ENCODE assay signal across 19 mouse cellular contexts in genomic region chr2:5420621-5421196, GRCm38 (mm10).
DNase-seq lines count a peak whose midpoint lies in the region; ATAC-seq and TF ChIP-seq lines count a peak whose summit lies in the region.
"Had no signal": no experiment of that assay in that cellular context is flagged by ENCODE, and none has a peak within 500 bp of the region (broad histone marks: within the 10 kb centered on the region; RNA-seq: fewer than 3 reads in every experiment).

No protein-coding gene starts in this region.

- no peak overlapping the region for H3K27ac ChIP-seq in kidney, adult 2 months (ENCODE audit: insufficient read depth, low read depth, low read length)
- H3K27ac ChIP-seq in lung, postnatal 0 days (ENCODE audit: low read length): no peak overlapping the region
- no peak overlapping the region for H3K27ac ChIP-seq in embryonic facial prominence, embryonic 14.5 days (replicated peaks; ENCODE audit: low read depth, low read length)
- H3K27ac ChIP-seq: forebrain, embryonic 13.5 days; heart, embryonic 15.5 days; hindbrain, embryonic 10.5 days; kidney, embryonic 15.5 days; macrophage had no signal

- TF ChIP-seq POLR2A in kidney, adult 2 months (IDR thresholded peaks at IDR 0.05; ENCODE audit: low read depth, low read length): no peak

- peak; percentile 5 for DNase-seq in kidney, adult 2 months
- DNase-seq in kidney, postnatal 36 days: no peak
- DNase-seq in lung, postnatal 0 days (ENCODE audit: low spot score): peak; percentile 32
- DNase-seq in lung, postnatal 36 days: no peak
- peak; percentile 43 for DNase-seq in Muller cell, postnatal 12 days (ENCODE audit: inconsistent ontology term)
- peak; percentile 38 for DNase-seq in embryonic facial prominence, embryonic 14.5 days (ENCODE audit: low spot score)
- no peak for DNase-seq in ovary, postnatal 14 days (ENCODE audit: low spot score)
- DNase-seq: adrenal gland, postnatal 14 days; cerebellum, adult 11 months; cerebellum, postnatal 10 days; gastrocnemius, postnatal 14 days; lung, adult 18-20 months; thymus, postnatal 36 days had no signal

- ATAC-seq in lung, postnatal 0 days: no peak
- no peak for ATAC-seq in embryonic facial prominence, embryonic 14.5 days (ENCODE audit: low read depth)
- ATAC-seq: forebrain, embryonic 13.5 days had no signal

- no peaks in the 10 kb centered on the region for H3K9me3 ChIP-seq in lung, postnatal 0 days (ENCODE audit: low read length)
- no peaks in the 10 kb centered on the region for H3K9me3 ChIP-seq in embryonic facial prominence, embryonic 14.5 days (ENCODE audit: control insufficient read depth, low read length)
- H3K9me3 ChIP-seq: forebrain, embryonic 13.5 days; heart, embryonic 15.5 days; kidney, embryonic 15.5 days had no signal

- WGBS in kidney, adult 2 months: 72% methylated on average over 5 of the region's 5 CpGs
- 60% methylated on average over 5 of the region's 5 CpGs for WGBS in lung, postnatal 0 days
- WGBS in embryonic facial prominence, embryonic 14.5 days: 26% methylated on average over 5 of the region's 5 CpGs

- H3K4me3 ChIP-seq in kidney, adult 2 months (ENCODE audit: insufficient read depth, low read depth, low read length): no peak overlapping the region
- no peak overlapping the region for H3K4me3 ChIP-seq in lung, postnatal 0 days (ENCODE audit: low read depth, low read length)
- no peak overlapping the region for H3K4me3 ChIP-seq in embryonic facial prominence, embryonic 14.5 days (ENCODE audit: low read depth, low read length)
- H3K4me3 ChIP-seq: erythroblast, embryonic 14.5 days; forebrain, embryonic 13.5 days; heart, embryonic 15.5 days; hindbrain, embryonic 10.5 days; kidney, embryonic 15.5 days had no signal

- no peak overlapping the region for H3K4me2 ChIP-seq in lung, postnatal 0 days (replicated peaks; ENCODE audit: low read depth, low read length)
- no peak overlapping the region for H3K4me2 ChIP-seq in embryonic facial prominence, embryonic 14.5 days (ENCODE audit: low read depth, low read length)
- H3K4me2 ChIP-seq: forebrain, embryonic 13.5 days; heart, embryonic 15.5 days; kidney, embryonic 15.5 days had no signal

- no peaks in the 10 kb centered on the region for H3K27me3 ChIP-seq in kidney, adult 2 months (replicated peaks; ENCODE audit: control insufficient read depth, insufficient read depth, low read length)
- H3K27me3 ChIP-seq in lung, postnatal 0 days (replicated peaks; ENCODE audit: insufficient read depth, low read length): no peaks in the 10 kb centered on the region
- no peaks in the 10 kb centered on the region for H3K27me3 ChIP-seq in embryonic facial prominence, embryonic 14.5 days (replicated peaks; ENCODE audit: control insufficient read depth, insufficient read depth, low read length)
- H3K27me3 ChIP-seq: forebrain, embryonic 13.5 days; heart, embryonic 15.5 days; kidney, embryonic 15.5 days had no signal

- H3K4me1 ChIP-seq in kidney, adult 2 months (ENCODE audit: control insufficient read depth, insufficient read depth, low read length): no peaks in the 10 kb centered on the region
- H3K4me1 ChIP-seq in lung, postnatal 0 days (ENCODE audit: insufficient read depth, low read depth, low read length): no peaks in the 10 kb centered on the region
- peaks cover 4% of the 10 kb centered on the region; the same call in 1 of the 2 replicates for H3K4me1 ChIP-seq in embryonic facial prominence, embryonic 14.5 days (ENCODE audit: control insufficient read depth, insufficient read depth, low read length)
- H3K4me1 ChIP-seq: hindbrain, embryonic 10.5 days had no signal

- H3K36me3 ChIP-seq in kidney, adult 2 months (ENCODE audit: control insufficient read depth, insufficient read depth, low read length): no peaks in the 10 kb centered on the region
- no peaks in the 10 kb centered on the region for H3K36me3 ChIP-seq in lung, postnatal 0 days (ENCODE audit: insufficient read depth, low read length)
- H3K36me3 ChIP-seq in embryonic facial prominence, embryonic 14.5 days (ENCODE audit: control insufficient read depth, insufficient read depth, low read length): no peaks in the 10 kb centered on the region
- H3K36me3 ChIP-seq: heart, embryonic 15.5 days; hindbrain, embryonic 10.5 days; kidney, embryonic 15.5 days had no signal

- no peak for TF ChIP-seq CTCF in kidney, adult 2 months (conservative IDR thresholded peaks at IDR 0.05; ENCODE audit: insufficient read depth, insufficient read length, low read depth, low read length)
- no peak for TF ChIP-seq CTCF in lung, postnatal 0 days (IDR thresholded peaks at IDR 0.05)

- no peak overlapping the region for H3K9ac ChIP-seq in lung, postnatal 0 days (replicated peaks; ENCODE audit: low read depth)
- no peak overlapping the region for H3K9ac ChIP-seq in embryonic facial prominence, embryonic 14.5 days (ENCODE audit: low read depth, low read length)
- H3K9ac ChIP-seq: forebrain, embryonic 13.5 days; heart, embryonic 15.5 days; kidney, embryonic 15.5 days had no signal

- no peak for TF ChIP-seq EP300 in lung, postnatal 0 days (IDR thresholded peaks at IDR 0.05)

Comparison
In these comparisons a context has a peak if more than half of its experiments do, and no peak if none do; other contexts are left out.
1. DNase-seq: peak in kidney, adult 2 months (single experiment), lung, postnatal 0 days (single experiment), Muller cell, postnatal 12 days (single experiment) and embryonic facial prominence, embryonic 14.5 days (single experiment); none in kidney, postnatal 36 days (0 of 2), lung, postnatal 36 days (single experiment) and ovary, postnatal 14 days (single experiment).